Mouse (Mus musculus): ENCODE measurements at regions not wholly inside any gene's neighbourhood (a gene's known extent, or its start where the extent isn't known, plus 50 kb on each side); places are given as distances from the start of the nearest gene placed in this dataset.
A peak's percentile ranks its signal among the peaks of the same experiment; 100 is the strongest.

GRCm38 (mm10) chr13:91366540-91366939 is 93.5 kb upstream of the Ssbp2 start:
- H3K4me2 ChIP-seq (replicated peaks; ENCODE audit: low read depth): no peak overlapping the region
- no peaks in the 10 kb centered on the region for H3K27me3 ChIP-seq (replicated peaks; ENCODE audit: control insufficient read depth, insufficient read depth, low read length)
- H3K9me3 ChIP-seq (ENCODE audit: control insufficient read depth): no peaks in the 10 kb centered on the region
- ATAC-seq: no peak
- no peak overlapping the region for H3K9ac ChIP-seq (ENCODE audit: low read depth, low read length)
- H3K4me3 ChIP-seq (ENCODE audit: low read depth, low read length): no peak overlapping the region
- no peak for TF ChIP-seq CTCF (IDR thresholded peaks at IDR 0.05; ENCODE audit: low read depth)
- WGBS: 67% methylated on average over 4 of the region's 4 CpGs
- no peaks in the 10 kb centered on the region for H3K36me3 ChIP-seq (ENCODE audit: control insufficient read depth, insufficient read depth)
- no peak overlapping the region for H3K27ac ChIP-seq (ENCODE audit: low read depth, low read length)
- H3K4me1 ChIP-seq (replicated peaks; ENCODE audit: control insufficient read depth, insufficient read depth, low read length): no peaks in the 10 kb centered on the region

- no peak for ATAC-seq
Observed at GRCm38 (mm10) chr13:91367896-91368556, 92.1 kb upstream of the Ssbp2 start.

GRCm38 (mm10) chr13:91368664-91369063 is 91.4 kb upstream of the Ssbp2 start:
- H3K9me3 ChIP-seq (ENCODE audit: control insufficient read depth): no peaks in the 10 kb centered on the region
- H3K4me2 ChIP-seq (replicated peaks; ENCODE audit: low read depth): no peak overlapping the region
- no peak overlapping the region for H3K4me3 ChIP-seq (ENCODE audit: low read depth, low read length)
- H3K4me1 ChIP-seq (replicated peaks; ENCODE audit: control insufficient read depth, insufficient read depth, low read length): no peaks in the 10 kb centered on the region
- no peaks in the 10 kb centered on the region for H3K27me3 ChIP-seq (replicated peaks; ENCODE audit: control insufficient read depth, insufficient read depth, low read length)
- no peaks in the 10 kb centered on the region for H3K36me3 ChIP-seq (ENCODE audit: control insufficient read depth, insufficient read depth)
- no peak for ATAC-seq
- no peak overlapping the region for H3K27ac ChIP-seq (ENCODE audit: low read depth, low read length)
- no peak overlapping the region for H3K9ac ChIP-seq (ENCODE audit: low read depth, low read length)
- TF ChIP-seq CTCF (IDR thresholded peaks at IDR 0.05; ENCODE audit: low read depth): no peak
- 70% methylated on average over 7 of the region's 7 CpGs for WGBS

More at GRCm38 (mm10) chr13:91367896-91368556, 92.1 kb upstream of the Ssbp2 start:
- TF ChIP-seq CTCF (IDR thresholded peaks at IDR 0.05; ENCODE audit: low read depth): 0 out of 2 replicates have a peak, but pooled peaks have one; percentile 6
- H3K36me3 ChIP-seq (ENCODE audit: control insufficient read depth, insufficient read depth): no peaks in the 10 kb centered on the region
- H3K27ac ChIP-seq (ENCODE audit: low read depth, low read length): no peak overlapping the region
- no peaks in the 10 kb centered on the region for H3K27me3 ChIP-seq (replicated peaks; ENCODE audit: control insufficient read depth, insufficient read depth, low read length)
- no peak overlapping the region for H3K4me3 ChIP-seq (ENCODE audit: low read depth, low read length)
- no peaks in the 10 kb centered on the region for H3K4me1 ChIP-seq (replicated peaks; ENCODE audit: control insufficient read depth, insufficient read depth, low read length)
- WGBS: 57% methylated on average over 7 of the region's 7 CpGs
- H3K9me3 ChIP-seq (ENCODE audit: control insufficient read depth): no peaks in the 10 kb centered on the region
- H3K9ac ChIP-seq (ENCODE audit: low read depth, low read length): no peak overlapping the region
- no peak overlapping the region for H3K4me2 ChIP-seq (replicated peaks; ENCODE audit: low read depth)

- peak overlapping the region; percentile 42 for H3K4me3 ChIP-seq (ENCODE audit: low read depth, low read length)
- ATAC-seq: no peak
- H3K4me2 ChIP-seq (replicated peaks; ENCODE audit: low read depth): peak overlapping the region; percentile 90
- no peaks in the 10 kb centered on the region for H3K36me3 ChIP-seq (ENCODE audit: control insufficient read depth, insufficient read depth)
- no peaks in the 10 kb centered on the region for H3K4me1 ChIP-seq (replicated peaks; ENCODE audit: control insufficient read depth, insufficient read depth, low read length)
- H3K9me3 ChIP-seq (ENCODE audit: control insufficient read depth): no peaks in the 10 kb centered on the region
- no peak for TF ChIP-seq CTCF (IDR thresholded peaks at IDR 0.05; ENCODE audit: low read depth)
- 44% methylated on average over 3 of the region's 3 CpGs for WGBS
- H3K27me3 ChIP-seq (replicated peaks; ENCODE audit: control insufficient read depth, insufficient read depth, low read length): no peaks in the 10 kb centered on the region
- peak overlapping the region; percentile 90; the same call in 1 of the 2 replicates for H3K27ac ChIP-seq (ENCODE audit: low read depth, low read length)
- H3K9ac ChIP-seq (ENCODE audit: low read depth, low read length): no peak overlapping the region
Observed at GRCm38 (mm10) chr13:91370021-91370420, 90.1 kb upstream of the Ssbp2 start.

GRCm38 (mm10) chr13:91370441-91370840 is 89.6 kb upstream of the Ssbp2 start:
- Histone ChIP-seq H3K9me3 (ENCODE audit: control insufficient read depth) (no peaks in the 10 kb centered on the region), H3K27ac (ENCODE audit: low read depth, low read length) (peak overlapping the region; percentile 90), H3K9ac (ENCODE audit: low read depth, low read length) (peak overlapping the region; percentile 54), H3K4me3 (ENCODE audit: low read depth, low read length) (peak overlapping the region; percentile 42), H3K27me3 (replicated peaks; ENCODE audit: control insufficient read depth, insufficient read depth, low read length) (no peaks in the 10 kb centered on the region), H3K4me1 (replicated peaks; ENCODE audit: control insufficient read depth, insufficient read depth, low read length) (no peaks in the 10 kb centered on the region), H3K36me3 (ENCODE audit: control insufficient read depth, insufficient read depth) (no peaks in the 10 kb centered on the region), H3K4me2 (replicated peaks; ENCODE audit: low read depth) (peak overlapping the region; percentile 90)
- 4% methylated on average over 11 of the region's 11 CpGs for WGBS
- peak; percentile 58 for ATAC-seq
- no peak for TF ChIP-seq CTCF (IDR thresholded peaks at IDR 0.05; ENCODE audit: low read depth)

GRCm38 (mm10) chr13:91370886-91371595 is 89.0 kb upstream of the Ssbp2 start:
- Histone ChIP-seq H3K27ac (ENCODE audit: low read depth, low read length) (peak overlapping the region; percentile 90), H3K4me2 (replicated peaks; ENCODE audit: low read depth) (peak overlapping the region; percentile 90), H3K36me3 (ENCODE audit: control insufficient read depth, insufficient read depth) (no peaks in the 10 kb centered on the region), H3K9ac (ENCODE audit: low read depth, low read length) (peak overlapping the region; percentile 54), H3K9me3 (ENCODE audit: control insufficient read depth) (no peaks in the 10 kb centered on the region), H3K4me1 (replicated peaks; ENCODE audit: control insufficient read depth, insufficient read depth, low read length) (no peaks in the 10 kb centered on the region), H3K4me3 (ENCODE audit: low read depth, low read length) (peak overlapping the region; percentile 42), H3K27me3 (replicated peaks; ENCODE audit: control insufficient read depth, insufficient read depth, low read length) (no peaks in the 10 kb centered on the region)
- under 1% methylated on average over 28 of the region's 28 CpGs for whole genome bisulfite sequencing
- peak; percentile 95 for ATAC-seq
- peak; percentile 17 for TF ChIP-seq CTCF (IDR thresholded peaks at IDR 0.05; ENCODE audit: low read depth)

Measured in intestine, postnatal 0 days (tissue).